Mouse (Mus musculus): ENCODE data around the gene Nup85. TPM values are rescaled to one million over a fixed set of nuclear protein-coding genes. Genes with fewer than 3 reads are reported as not detected.

Gene Nup85
- polyA plus RNA-seq, 1 experiment from 2014 or later, result 180 TPM

DNA sequence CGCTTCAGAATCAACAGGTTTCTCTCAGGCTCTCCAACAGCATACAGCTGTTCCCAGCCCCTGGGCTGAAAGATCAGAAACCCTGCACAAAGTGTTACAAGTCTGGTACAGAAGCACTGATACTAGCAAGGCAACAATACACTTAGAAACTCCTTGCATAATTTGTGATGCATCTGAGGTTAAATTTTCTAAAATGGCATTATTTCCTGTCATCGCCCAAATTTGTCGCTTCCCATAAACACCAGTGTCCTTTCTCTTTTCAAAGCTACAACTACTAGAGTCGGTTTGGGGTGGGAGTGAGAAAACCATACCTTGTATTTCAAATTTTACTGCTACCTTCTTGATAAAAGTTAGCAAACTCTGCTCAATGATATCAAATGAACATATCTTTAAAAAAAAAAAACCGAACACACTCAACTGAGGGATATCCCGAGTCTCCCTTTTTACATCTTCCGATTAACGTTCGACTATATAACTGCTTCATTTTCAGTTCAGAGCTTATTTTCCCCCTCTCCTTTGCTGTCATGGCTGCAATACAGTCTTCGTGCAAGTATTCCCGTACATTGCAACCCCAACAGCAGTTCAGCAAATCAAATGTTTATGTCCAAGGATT is 29.4 kb upstream of the Nup85 start:
- H3K27me3 ChIP-seq (ENCODE audit: insufficient read depth, low read length), result no peaks in the 10 kb centered on the region
- H3K4me3 ChIP-seq (ENCODE audit: low read length), result peak overlapping the region; percentile 96
- H3K4me2 ChIP-seq (replicated peaks; ENCODE audit: low read depth, low read length), result peak overlapping the region; percentile 57
- no peak for ATAC-seq (ENCODE audit: low FRiP score, low TSS enrichment)
- H3K27ac ChIP-seq (ENCODE audit: low read length), result peak overlapping the region; percentile 100
- peaks cover 13% of the 10 kb centered on the region for H3K4me1 ChIP-seq (ENCODE audit: insufficient read depth, low read length)
- peak overlapping the region; percentile 99 for H3K9ac ChIP-seq (replicated peaks; ENCODE audit: low read length)
- 2% methylated on average over 11 of the region's 11 CpGs for WGBS
- no peaks in the 10 kb centered on the region for H3K9me3 ChIP-seq (ENCODE audit: low read length)
- peaks cover 35% of the 10 kb centered on the region for H3K36me3 ChIP-seq (ENCODE audit: insufficient read depth, low read length)

DNA sequence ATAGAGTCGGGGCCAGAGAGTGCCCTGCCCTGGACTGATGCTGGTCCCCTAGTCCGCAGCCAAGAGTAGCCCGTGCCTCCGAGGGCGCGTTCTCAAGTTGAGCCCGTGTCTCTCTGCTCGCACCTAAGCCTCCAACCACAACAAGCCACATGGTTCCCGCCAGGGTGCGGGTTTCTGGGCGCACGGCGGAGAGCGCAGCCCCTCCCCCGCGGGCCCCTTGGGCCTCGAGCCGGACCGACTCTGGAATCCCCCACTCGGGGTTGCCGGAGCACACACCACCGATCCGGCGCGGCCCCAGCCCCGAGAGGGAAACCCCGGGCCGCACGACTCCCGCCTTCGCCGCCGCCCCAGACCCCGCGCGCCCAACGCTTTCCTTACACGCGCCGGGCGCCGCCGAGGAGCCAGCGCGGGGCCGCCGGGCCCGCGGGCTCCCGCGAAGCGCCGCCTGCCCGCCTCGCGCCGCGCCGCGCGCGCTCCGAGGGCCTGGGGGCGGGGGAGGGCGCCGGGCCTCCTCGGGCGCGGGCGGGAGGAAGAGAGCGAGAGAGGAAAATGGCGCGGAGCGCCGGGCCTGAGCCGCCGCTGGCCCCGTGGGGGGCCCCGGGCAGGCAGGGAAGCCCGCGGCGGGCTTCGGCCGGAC is 28.7 kb upstream of the Nup85 start:
- Histone ChIP-seq H3K36me3 (ENCODE audit: insufficient read depth, low read length) (peaks cover 30% of the 10 kb centered on the region), H3K9me3 (ENCODE audit: low read length) (no peaks in the 10 kb centered on the region), H3K4me3 (ENCODE audit: low read length) (peak overlapping the region; percentile 96), H3K27ac (ENCODE audit: low read length) (peak overlapping the region; percentile 100), H3K4me2 (replicated peaks; ENCODE audit: low read depth, low read length) (peak overlapping the region; percentile 57), H3K4me1 (ENCODE audit: insufficient read depth, low read length) (peaks cover 13% of the 10 kb centered on the region), H3K9ac (replicated peaks; ENCODE audit: low read length) (peak overlapping the region; percentile 99), H3K27me3 (ENCODE audit: insufficient read depth, low read length) (no peaks in the 10 kb centered on the region)
- peak; percentile 77 for ATAC-seq (ENCODE audit: low FRiP score, low TSS enrichment)
- under 1% methylated on average over 43 of the region's 84 CpGs for WGBS

DNA sequence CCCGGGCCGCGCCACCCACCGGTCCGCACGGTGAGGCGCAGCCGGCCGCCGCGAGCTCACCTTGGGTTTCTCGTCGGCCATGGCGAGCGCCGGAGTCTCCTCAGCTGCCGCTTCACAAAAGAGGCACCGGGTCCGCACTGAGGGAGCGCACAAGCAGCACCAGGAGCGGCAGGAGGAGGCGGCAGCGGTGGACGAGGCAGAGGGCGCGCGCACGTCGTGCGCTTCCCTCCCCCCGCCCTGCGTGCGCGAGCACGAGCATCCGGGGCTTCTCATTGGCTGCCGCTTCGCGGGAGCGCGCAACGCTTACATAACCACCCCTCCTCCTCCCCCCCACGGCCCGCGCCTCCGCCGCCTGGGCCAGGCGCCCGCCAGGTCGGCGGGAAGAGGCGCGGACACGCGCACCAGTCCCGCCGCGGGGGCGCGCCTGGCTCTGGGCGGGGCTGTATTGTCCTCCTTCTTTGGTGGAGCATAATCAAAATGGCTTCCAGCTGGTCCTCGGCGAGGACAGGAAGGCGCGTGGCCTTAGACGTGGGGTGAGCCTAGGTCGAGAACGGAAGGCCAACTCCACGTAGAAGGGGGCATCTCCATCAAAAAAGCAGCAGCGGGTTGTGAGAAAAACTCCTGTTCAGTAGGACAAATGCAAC is 28.1 kb upstream of the Nup85 start, which contains the start of gene Sumo2:
Sumo2 (minus strand) TSS at position 239 of the 644 bp plus-strand sequence.
- peak within 1 kb of the TSS; percentile 100 for H3K27ac ChIP-seq (ENCODE audit: low read length)
- no peaks in the 10 kb centered on the region for H3K27me3 ChIP-seq (ENCODE audit: insufficient read depth, low read length)
- peak within 1 kb of the TSS; percentile 57 for H3K4me2 ChIP-seq (replicated peaks; ENCODE audit: low read depth, low read length)
- no peaks in the 10 kb centered on the region for H3K9me3 ChIP-seq (ENCODE audit: low read length)
- peak within 1 kb of the TSS; percentile 99 for H3K9ac ChIP-seq (replicated peaks; ENCODE audit: low read length)
- peaks cover 13% of the 10 kb centered on the region for H3K4me1 ChIP-seq (ENCODE audit: insufficient read depth, low read length)
- peak; percentile 93 for ATAC-seq (ENCODE audit: low FRiP score, low TSS enrichment)
- WGBS, result under 1% methylated on average over 62 of the region's 70 CpGs
- peak within 1 kb of the TSS; percentile 96 for H3K4me3 ChIP-seq (ENCODE audit: low read length)
- H3K36me3 ChIP-seq (ENCODE audit: insufficient read depth, low read length), result peaks cover 29% of the 10 kb centered on the region

DNA sequence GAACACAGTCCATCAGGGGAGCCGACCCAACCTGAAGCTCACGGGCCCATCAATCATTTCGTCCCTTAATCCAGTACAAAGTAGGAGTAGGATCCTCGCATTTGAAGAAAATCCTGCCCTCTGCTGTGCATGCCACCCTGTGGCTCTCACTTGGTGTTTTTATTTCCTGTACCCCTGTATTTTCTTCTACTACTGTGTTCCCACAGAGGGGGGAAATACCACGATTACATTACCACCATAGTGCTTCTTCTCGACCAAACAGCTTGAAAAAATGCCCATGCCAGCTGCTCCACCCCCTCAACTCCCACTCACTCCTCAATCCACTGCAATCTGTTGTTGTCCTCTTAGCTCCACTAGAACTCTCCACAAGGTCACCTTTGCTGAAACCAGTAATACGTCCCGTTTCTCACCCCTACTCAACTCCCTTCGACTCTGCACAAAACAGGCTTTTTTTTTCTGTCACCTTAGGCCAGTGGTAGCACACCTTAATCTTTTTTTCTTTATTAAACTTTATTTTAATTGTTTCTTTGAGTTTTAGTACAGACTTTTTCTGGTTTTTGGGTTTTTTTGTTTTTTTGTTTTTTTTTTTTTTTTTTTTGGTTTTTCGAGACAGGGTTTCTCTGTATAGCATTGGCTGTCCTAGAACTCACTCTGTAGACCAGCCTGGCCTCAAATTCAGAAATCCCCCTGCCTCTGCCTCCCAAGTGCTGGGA is 27.2 kb upstream of the Nup85 start:
- Histone ChIP-seq H3K4me2 (replicated peaks; ENCODE audit: low read depth, low read length) (peak overlapping the region; percentile 54; the same call in 1 of the 2 replicates), H3K36me3 (ENCODE audit: insufficient read depth, low read length) (peaks cover 20% of the 10 kb centered on the region), H3K4me1 (ENCODE audit: insufficient read depth, low read length) (peaks cover 13% of the 10 kb centered on the region), H3K9me3 (ENCODE audit: low read length) (no peaks in the 10 kb centered on the region), H3K4me3 (ENCODE audit: low read length) (no peak overlapping the region), H3K27me3 (ENCODE audit: insufficient read depth, low read length) (no peaks in the 10 kb centered on the region), H3K9ac (replicated peaks; ENCODE audit: low read length) (no peak overlapping the region), H3K27ac (ENCODE audit: low read length) (peak overlapping the region; percentile 100)
- 0 out of 2 replicates have a peak, but pooled peaks have one; percentile 20 for ATAC-seq (ENCODE audit: low FRiP score, low TSS enrichment)
- 81% methylated on average over 10 of the region's 10 CpGs for WGBS

DNA sequence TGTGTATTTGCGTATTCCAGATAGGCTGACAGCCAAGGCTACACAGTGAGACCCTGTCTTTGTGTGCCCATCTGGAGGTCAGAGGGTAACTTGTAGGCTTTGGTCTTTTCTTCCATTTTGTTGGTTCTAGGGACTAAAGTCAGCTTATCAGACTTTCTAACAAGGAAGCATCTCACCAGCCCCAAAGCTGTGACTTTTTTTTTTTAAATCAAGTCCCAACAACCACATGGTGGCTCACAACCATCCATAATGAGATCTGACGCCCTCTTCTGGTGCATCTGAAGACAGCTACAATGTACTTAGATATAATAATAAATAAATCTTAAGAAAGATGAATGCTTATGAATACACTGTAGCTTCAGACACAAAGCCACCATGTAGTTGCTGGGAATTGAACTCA is 26.2 kb upstream of the Nup85 start:
- Histone ChIP-seq H3K4me1 (ENCODE audit: insufficient read depth, low read length) (peaks cover 13% of the 10 kb centered on the region), H3K36me3 (ENCODE audit: insufficient read depth, low read length) (peaks cover 10% of the 10 kb centered on the region; the same call in 1 of the 2 replicates), H3K4me3 (ENCODE audit: low read length) (no peak overlapping the region), H3K9ac (replicated peaks; ENCODE audit: low read length) (no peak overlapping the region), H3K27ac (ENCODE audit: low read length) (no peak overlapping the region), H3K9me3 (ENCODE audit: low read length) (no peaks in the 10 kb centered on the region), H3K27me3 (ENCODE audit: insufficient read depth, low read length) (no peaks in the 10 kb centered on the region), H3K4me2 (replicated peaks; ENCODE audit: low read depth, low read length) (no peak overlapping the region)
- 68% methylated on average over 2 of the region's 2 CpGs for WGBS
- no peak for ATAC-seq (ENCODE audit: low FRiP score, low TSS enrichment)

DNA sequence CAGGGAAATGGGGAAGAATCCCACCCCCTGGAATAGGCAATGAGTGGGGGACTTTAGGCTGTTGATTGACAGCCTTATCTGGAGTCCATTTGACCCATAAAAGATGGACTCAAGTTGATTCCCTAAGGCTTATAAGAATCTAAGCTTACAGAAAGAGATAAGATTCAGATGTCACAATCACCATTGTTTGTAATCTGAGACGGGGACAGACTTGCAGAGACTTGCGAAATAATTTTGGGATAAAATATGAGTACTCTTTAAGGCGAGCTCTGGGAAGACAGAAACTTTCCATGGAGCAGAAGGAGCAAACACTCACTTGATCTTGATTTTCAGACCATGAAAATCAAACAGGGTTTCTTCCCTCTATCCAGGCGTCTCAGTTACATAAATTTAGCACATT is 20.7 kb upstream of the Nup85 start:
- no peak overlapping the region for H3K27ac ChIP-seq (ENCODE audit: low read length)
- no peaks in the 10 kb centered on the region for H3K36me3 ChIP-seq (ENCODE audit: insufficient read depth, low read length)
- no peak overlapping the region for H3K4me3 ChIP-seq (ENCODE audit: low read length)
- no peak overlapping the region for H3K9ac ChIP-seq (replicated peaks; ENCODE audit: low read length)
- no peaks in the 10 kb centered on the region for H3K27me3 ChIP-seq (ENCODE audit: insufficient read depth, low read length)
- WGBS, result 60% methylated on average over 4 of the region's 4 CpGs
- ATAC-seq (ENCODE audit: low FRiP score, low TSS enrichment), result no peak
- no peak overlapping the region for H3K4me2 ChIP-seq (replicated peaks; ENCODE audit: low read depth, low read length)
- no peaks in the 10 kb centered on the region for H3K4me1 ChIP-seq (ENCODE audit: insufficient read depth, low read length)
- no peaks in the 10 kb centered on the region for H3K9me3 ChIP-seq (ENCODE audit: low read length)

DNA sequence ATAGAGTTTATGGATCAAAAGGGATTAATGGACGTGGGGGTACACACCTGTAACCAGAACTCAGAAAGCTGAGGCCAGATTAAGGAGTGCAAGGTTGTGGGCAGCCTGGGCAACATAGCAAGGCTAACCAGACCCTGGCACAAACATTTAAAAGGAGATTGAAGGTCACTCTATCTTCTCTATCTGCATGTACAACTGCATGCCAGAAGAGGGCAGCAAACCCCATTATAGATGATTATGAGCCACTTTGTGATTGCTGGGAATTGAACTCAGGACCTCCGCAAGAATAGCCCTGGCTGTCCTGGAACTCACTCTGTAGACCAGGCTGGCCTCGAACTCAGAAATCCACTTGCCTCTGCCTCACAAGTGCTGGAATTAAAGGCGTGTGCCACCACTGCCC is 11.5 kb upstream of the Nup85 start:
- no peak overlapping the region for H3K4me2 ChIP-seq (replicated peaks; ENCODE audit: low read depth, low read length)
- H3K27ac ChIP-seq (ENCODE audit: low read length), result no peak overlapping the region
- no peaks in the 10 kb centered on the region for H3K4me1 ChIP-seq (ENCODE audit: insufficient read depth, low read length)
- no peak overlapping the region for H3K9ac ChIP-seq (replicated peaks; ENCODE audit: low read length)
- H3K27me3 ChIP-seq (ENCODE audit: insufficient read depth, low read length), result no peaks in the 10 kb centered on the region
- ATAC-seq (ENCODE audit: low FRiP score, low TSS enrichment), result no peak
- no peaks in the 10 kb centered on the region for H3K36me3 ChIP-seq (ENCODE audit: insufficient read depth, low read length)
- H3K9me3 ChIP-seq (ENCODE audit: low read length), result peaks cover 5% of the 10 kb centered on the region
- WGBS, result 65% methylated on average over 4 of the region's 4 CpGs
- no peak overlapping the region for H3K4me3 ChIP-seq (ENCODE audit: low read length)

DNA sequence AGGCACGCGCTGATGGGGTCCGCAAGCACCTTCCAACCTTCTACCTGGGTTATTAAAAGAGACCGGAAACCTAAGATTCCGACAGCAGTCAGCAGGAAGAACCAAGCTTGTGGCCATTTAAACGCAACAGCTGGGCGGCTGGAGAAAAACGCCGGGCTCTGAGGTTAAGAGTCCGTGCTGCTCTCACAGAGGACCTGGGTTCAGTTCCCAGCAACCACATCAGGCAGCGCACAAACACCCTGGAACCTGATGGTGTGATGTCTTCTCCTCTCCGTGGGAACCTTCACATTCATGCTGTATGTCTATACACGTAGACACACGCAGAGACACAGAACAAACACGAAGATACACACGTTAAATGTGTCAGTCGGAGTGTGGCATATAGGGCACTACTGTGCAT is 8.5 kb upstream of the Nup85 start:
- no peaks in the 10 kb centered on the region for H3K36me3 ChIP-seq (ENCODE audit: insufficient read depth, low read length)
- H3K27me3 ChIP-seq (ENCODE audit: insufficient read depth, low read length), result no peaks in the 10 kb centered on the region
- H3K4me3 ChIP-seq (ENCODE audit: low read length), result no peak overlapping the region
- H3K9me3 ChIP-seq (ENCODE audit: low read length), result no peaks in the 10 kb centered on the region
- 80% methylated on average over 17 of the region's 17 CpGs for WGBS
- no peak overlapping the region for H3K27ac ChIP-seq (ENCODE audit: low read length)
- ATAC-seq (ENCODE audit: low FRiP score, low TSS enrichment), result no peak
- H3K9ac ChIP-seq (replicated peaks; ENCODE audit: low read length), result no peak overlapping the region
- H3K4me2 ChIP-seq (replicated peaks; ENCODE audit: low read depth, low read length), result no peak overlapping the region
- no peaks in the 10 kb centered on the region for H3K4me1 ChIP-seq (ENCODE audit: insufficient read depth, low read length)

DNA sequence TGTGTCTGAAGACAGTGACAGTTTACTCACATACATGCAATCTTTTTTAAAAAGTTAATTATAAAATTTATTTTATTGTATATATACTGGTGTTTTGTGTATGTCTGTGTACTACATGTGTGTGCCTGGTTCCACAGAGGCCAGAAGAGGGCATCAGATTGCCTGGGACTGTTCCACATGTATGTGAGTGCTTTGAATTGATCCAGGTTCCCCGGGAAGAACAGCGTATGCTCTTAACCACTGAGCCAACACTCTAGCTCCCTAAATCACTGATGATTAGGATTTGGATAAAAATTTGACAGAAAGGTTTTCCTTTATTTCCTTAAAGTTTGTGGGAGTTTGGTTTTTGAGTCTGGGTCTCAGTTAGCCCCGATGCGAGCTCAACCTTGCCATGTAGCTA is 828 bp upstream of the Nup85 start:
- Histone ChIP-seq H3K36me3 (ENCODE audit: insufficient read depth, low read length) (peaks cover 20% of the 10 kb centered on the region), H3K27me3 (ENCODE audit: insufficient read depth, low read length) (no peaks in the 10 kb centered on the region), H3K4me2 (replicated peaks; ENCODE audit: low read depth, low read length) (peak overlapping the region; percentile 67), H3K9ac (replicated peaks; ENCODE audit: low read length) (peak overlapping the region; percentile 75), H3K27ac (ENCODE audit: low read length) (peak overlapping the region; percentile 81), H3K4me1 (ENCODE audit: insufficient read depth, low read length) (peaks cover 10% of the 10 kb centered on the region), H3K9me3 (ENCODE audit: low read length) (no peaks in the 10 kb centered on the region), H3K4me3 (ENCODE audit: low read length) (peak overlapping the region; percentile 92)
- ATAC-seq (ENCODE audit: low FRiP score, low TSS enrichment), result no peak
- 48% methylated on average over 4 of the region's 4 CpGs for WGBS
